ENCODE assay signal across 7 mouse cellular contexts in the genomic region with DNA sequence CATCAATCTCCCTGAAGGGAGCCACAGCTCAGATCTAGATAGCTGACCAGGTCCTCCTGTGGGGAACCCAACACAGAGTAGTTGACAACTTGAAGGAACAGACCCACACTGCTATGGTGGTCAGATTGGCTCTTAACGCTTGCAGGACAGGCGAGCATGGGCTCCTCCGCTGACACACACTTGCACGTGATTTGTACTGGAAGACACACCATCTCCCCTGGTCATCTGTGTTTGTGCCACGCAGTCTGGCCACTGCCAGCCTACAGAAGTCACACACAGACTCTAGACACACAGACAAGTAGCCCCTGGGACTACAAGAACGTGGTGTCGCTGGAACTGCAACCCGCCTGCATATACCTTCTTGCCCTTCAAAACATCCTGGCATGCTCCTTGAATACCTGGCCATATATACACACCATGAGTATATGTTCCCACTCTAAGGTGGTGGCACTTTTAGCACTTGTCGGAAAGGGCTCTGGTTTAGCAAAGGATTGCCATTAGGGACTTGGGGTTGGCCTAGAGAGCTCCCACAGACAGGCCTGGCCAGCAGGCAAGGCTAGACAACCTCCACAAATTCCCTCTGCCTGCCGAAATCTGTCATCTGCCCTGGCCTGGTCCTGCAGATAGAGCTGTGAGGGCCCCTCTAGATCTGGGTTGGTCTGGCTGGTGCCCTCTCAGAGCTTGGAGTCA. TPM values are rescaled to one million over a fixed set of nuclear protein-coding genes. Genes with fewer than 3 reads are reported as not detected.
DNase-seq lines count a peak whose midpoint lies in the region; ATAC-seq lines count a peak whose summit lies in the region.

No protein-coding gene starts in this region.

- peaks cover 97% of the 10 kb centered on the region for H3K27me3 ChIP-seq in neural tube, embryonic 11.5 days (ENCODE audit: control insufficient read depth, insufficient read depth, low read length)
- peaks cover 13% of the 10 kb centered on the region; the same call in 1 of the 2 replicates for H3K27me3 ChIP-seq in embryonic facial prominence, embryonic 15.5 days
- H3K27me3 ChIP-seq in limb, embryonic 13.5 days = peaks cover 57% of the 10 kb centered on the region
- H3K27me3 ChIP-seq in stomach, embryonic 15.5 days (replicated peaks) = peaks cover 25% of the 10 kb centered on the region; the same call in 1 of the 2 replicates

- no peaks in the 10 kb centered on the region for H3K4me1 ChIP-seq in neural tube, embryonic 11.5 days (ENCODE audit: control insufficient read depth, insufficient read depth, low read length)
- peaks cover 66% of the 10 kb centered on the region for H3K4me1 ChIP-seq in embryonic facial prominence, embryonic 15.5 days
- peaks cover 76% of the 10 kb centered on the region for H3K4me1 ChIP-seq in limb, embryonic 13.5 days
- H3K4me1 ChIP-seq in stomach, embryonic 15.5 days = peaks cover 42% of the 10 kb centered on the region

- no peaks in the 10 kb centered on the region for H3K9me3 ChIP-seq in neural tube, embryonic 11.5 days (ENCODE audit: control insufficient read depth, low read length)
- no peaks in the 10 kb centered on the region for H3K9me3 ChIP-seq in embryonic facial prominence, embryonic 15.5 days (replicated peaks)
- H3K9me3 ChIP-seq in limb, embryonic 13.5 days = no peaks in the 10 kb centered on the region
- no peaks in the 10 kb centered on the region for H3K9me3 ChIP-seq in stomach, embryonic 15.5 days

- DNase-seq in neural tube, embryonic 11.5 days (ENCODE audit: low spot score) = no peak
- DNase-seq in neural tube, embryonic 10.5 days (ENCODE audit: extremely low spot score, low spot score) = no peak
- DNase-seq in gastrocnemius, adult 18-20 months (ENCODE audit: low spot score) = no peak
- no peak for DNase-seq in thymus, adult 18-20 months

- H3K27ac ChIP-seq in neural tube, embryonic 11.5 days (ENCODE audit: low read depth, low read length) = no peak overlapping the region
- H3K27ac ChIP-seq in embryonic facial prominence, embryonic 15.5 days (replicated peaks) = peak overlapping the region; percentile 94
- H3K27ac ChIP-seq in limb, embryonic 13.5 days = peak overlapping the region; percentile 95
- H3K27ac ChIP-seq in stomach, embryonic 15.5 days = peak overlapping the region; percentile 84

- 30% methylated on average over 10 of the region's 10 CpGs for WGBS in neural tube, embryonic 11.5 days
- 49% methylated on average over 10 of the region's 10 CpGs for WGBS in embryonic facial prominence, embryonic 15.5 days
- 40% methylated on average over 10 of the region's 10 CpGs for WGBS in limb, embryonic 13.5 days
- 66% methylated on average over 10 of the region's 10 CpGs for WGBS in stomach, embryonic 15.5 days

- peak overlapping the region; percentile 75 for H3K4me3 ChIP-seq in neural tube, embryonic 11.5 days (ENCODE audit: low read depth, low read length)
- H3K4me3 ChIP-seq in embryonic facial prominence, embryonic 15.5 days (replicated peaks) = peak overlapping the region; percentile 83
- peak overlapping the region; percentile 89 for H3K4me3 ChIP-seq in limb, embryonic 13.5 days
- H3K4me3 ChIP-seq in stomach, embryonic 15.5 days (replicated peaks) = peak overlapping the region; percentile 79

- no peaks in the 10 kb centered on the region for H3K36me3 ChIP-seq in neural tube, embryonic 11.5 days (ENCODE audit: control insufficient read depth, insufficient read depth, low read length)
- peaks cover 12% of the 10 kb centered on the region; the same call in 1 of the 2 replicates for H3K36me3 ChIP-seq in embryonic facial prominence, embryonic 15.5 days
- H3K36me3 ChIP-seq in limb, embryonic 13.5 days = peaks cover 26% of the 10 kb centered on the region
- H3K36me3 ChIP-seq in stomach, embryonic 15.5 days = 0 out of 2 replicates have a peak, but pooled peaks cover 5% of the 10 kb centered on the region

- H3K4me2 ChIP-seq in neural tube, embryonic 11.5 days (ENCODE audit: low read depth) = peak overlapping the region; percentile 94
- peak overlapping the region; percentile 73 for H3K4me2 ChIP-seq in embryonic facial prominence, embryonic 15.5 days (replicated peaks)
- H3K4me2 ChIP-seq in limb, embryonic 13.5 days (replicated peaks) = peak overlapping the region; percentile 98
- peak overlapping the region; percentile 82 for H3K4me2 ChIP-seq in stomach, embryonic 15.5 days

- no peak overlapping the region for H3K9ac ChIP-seq in neural tube, embryonic 11.5 days (ENCODE audit: low read length)
- H3K9ac ChIP-seq in embryonic facial prominence, embryonic 15.5 days = peak overlapping the region; percentile 98
- peak overlapping the region; percentile 100 for H3K9ac ChIP-seq in limb, embryonic 13.5 days
- H3K9ac ChIP-seq in stomach, embryonic 15.5 days = peak overlapping the region; percentile 95

- ATAC-seq in neural tube, embryonic 11.5 days (ENCODE audit: insufficient read depth, low FRiP score, low TSS enrichment) = 0 out of 2 replicates have a peak, but pooled peaks have one; percentile 21
- ATAC-seq in embryonic facial prominence, embryonic 15.5 days (ENCODE audit: insufficient number of reproducible peaks, low FRiP score, low TSS enrichment, low read depth) = no peak
- no peak for ATAC-seq in limb, embryonic 13.5 days (ENCODE audit: low FRiP score, low read depth)
- ATAC-seq in stomach, embryonic 15.5 days (ENCODE audit: insufficient read depth, low FRiP score, low read depth) = no peak

RNA-seq across cellular contexts. Expression of a gene that starts 1.6 kb away (rescaled TPM):
- 3.1 and 3.7 TPM in 2 replicates for polyA plus RNA-seq in neural tube, embryonic 11.5 days (2014; fragmentation: Nextera tagmentation; extraction: Ambion mirVana)
- polyA plus RNA-seq in embryonic facial prominence, embryonic 15.5 days (2015; fragmentation: Nextera tagmentation; extraction: Ambion mirVana) = 61.4 and 62.0 TPM in 2 replicates
- polyA plus RNA-seq in limb, embryonic 13.5 days (2015; fragmentation: Nextera tagmentation; extraction: Ambion mirVana) = 46.9 and 48.0 TPM in 2 replicates
- polyA plus RNA-seq in stomach, embryonic 15.5 days (2015; fragmentation: Nextera tagmentation; extraction: Ambion mirVana) = 28.7 and 29.3 TPM in 2 replicates
- 100 to 1,000 TPM; 481 to 528 TPM for total RNA-seq in gastrocnemius, adult 18-20 months (2021)

RNA-seq across cellular contexts. Expression of a gene that starts 24.0 kb away (rescaled TPM):
- polyA plus RNA-seq in neural tube, embryonic 11.5 days (2014; fragmentation: Nextera tagmentation; extraction: Ambion mirVana) = 4.7 and 7.3 TPM in 2 replicates
- 8.4 and 8.9 TPM in 2 replicates for polyA plus RNA-seq in embryonic facial prominence, embryonic 15.5 days (2015; fragmentation: Nextera tagmentation; extraction: Ambion mirVana)
- 6.3 TPM in 2 replicates for polyA plus RNA-seq in limb, embryonic 13.5 days (2015; fragmentation: Nextera tagmentation; extraction: Ambion mirVana)
- 6.3 and 6.9 TPM in 2 replicates for polyA plus RNA-seq in stomach, embryonic 15.5 days (2015; fragmentation: Nextera tagmentation; extraction: Ambion mirVana)
- total RNA-seq in gastrocnemius, adult 18-20 months (2021) = 10 to 100 TPM; 12.8 to 12.9 TPM

RNA-seq across cellular contexts. Expression of a gene that starts 32.7 kb away (rescaled TPM):
- polyA plus RNA-seq in neural tube, embryonic 11.5 days (2014; fragmentation: Nextera tagmentation; extraction: Ambion mirVana) = 38.6 and 38.7 TPM in 2 replicates
- polyA plus RNA-seq in embryonic facial prominence, embryonic 15.5 days (2015; fragmentation: Nextera tagmentation; extraction: Ambion mirVana) = 46.5 TPM in 2 replicates
- polyA plus RNA-seq in limb, embryonic 13.5 days (2015; fragmentation: Nextera tagmentation; extraction: Ambion mirVana) = 48.1 and 48.4 TPM in 2 replicates
- 52.7 and 54.5 TPM in 2 replicates for polyA plus RNA-seq in stomach, embryonic 15.5 days (2015; fragmentation: Nextera tagmentation; extraction: Ambion mirVana)
- total RNA-seq in gastrocnemius, adult 18-20 months (2021) = 10 to 100 TPM; 22.9 to 24.2 TPM

RNA-seq across cellular contexts. Expression of a gene that starts 41.9 kb away (rescaled TPM):
- 101 TPM in 2 replicates for polyA plus RNA-seq in neural tube, embryonic 11.5 days (2014; fragmentation: Nextera tagmentation; extraction: Ambion mirVana)
- 104 and 110 TPM in 2 replicates for polyA plus RNA-seq in embryonic facial prominence, embryonic 15.5 days (2015; fragmentation: Nextera tagmentation; extraction: Ambion mirVana)
- polyA plus RNA-seq in limb, embryonic 13.5 days (2015; fragmentation: Nextera tagmentation; extraction: Ambion mirVana) = 106 TPM in 2 replicates
- polyA plus RNA-seq in stomach, embryonic 15.5 days (2015; fragmentation: Nextera tagmentation; extraction: Ambion mirVana) = 115 and 130 TPM in 2 replicates
- total RNA-seq in gastrocnemius, adult 18-20 months (2021) = 100 to 1,000 TPM; 171 to 176 TPM

RNA-seq across cellular contexts. Expression of a gene that starts 48.1 kb away (rescaled TPM):
- 870 and 925 TPM in 2 replicates for polyA plus RNA-seq in neural tube, embryonic 11.5 days (2014; fragmentation: Nextera tagmentation; extraction: Ambion mirVana)
- polyA plus RNA-seq in embryonic facial prominence, embryonic 15.5 days (2015; fragmentation: Nextera tagmentation; extraction: Ambion mirVana) = 975 and 998 TPM in 2 replicates
- 943 and 1,018 TPM in 2 replicates for polyA plus RNA-seq in limb, embryonic 13.5 days (2015; fragmentation: Nextera tagmentation; extraction: Ambion mirVana)
- 938 and 1,051 TPM in 2 replicates for polyA plus RNA-seq in stomach, embryonic 15.5 days (2015; fragmentation: Nextera tagmentation; extraction: Ambion mirVana)
- total RNA-seq in gastrocnemius, adult 18-20 months (2021) = 100 to 1,000 TPM; 145 to 160 TPM
